Mouse (Mus musculus): ENCODE results near the gene Eva1b.

GRCm38 (mm10) chr4:126115871-126116521 lies 31.5 kb upstream of the Eva1b start:
- TF ChIP-seq POLR2A (IDR thresholded peaks at IDR 0.05; ENCODE audit: low read depth, low read length) (no peak), CTCF (IDR thresholded peaks at IDR 0.05; ENCODE audit: extremely low read depth, insufficient read depth, insufficient read length, insufficient replicate concordance) (no peak)

All from spleen, adult 2 months (tissue).